Mouse (Mus musculus) stomach, embryonic 14.5 days (tissue): ENCODE measurements around the gene Rhod. TPM values are rescaled to one million over a fixed set of nuclear protein-coding genes. Genes with fewer than 3 reads are reported as not detected.
"Not testable (repeated sequence)": the region's sequence is repeated elsewhere in the genome, so short reads cannot be mapped to it uniquely, and the experiment has no call there.

Experiments
- ATAC-seq: fragments of 200-750 bp; cut with Nextera tagmentation; 2 replicates; pipeline ENCODE4 v1.8.0; 2017; ENCODE audit warnings: low read depth, moderate TSS enrichment; ENCODE audit not compliant: insufficient number of reproducible peaks, insufficient read depth, low FRiP score
- H3K27ac ChIP-seq: fragments of 300-500 bp; sonication (generic); 2 replicates; pipeline ENCODE4 v1.5.1; 2014; ENCODE audit warnings: mild to moderate bottlenecking, low read length, moderate library complexity, mixed read lengths
- H3K27me3 ChIP-seq: fragments of 300-500 bp; sonication (generic); 2 replicates; pipeline ENCODE4 v1.6.1; 2014; ENCODE audit warnings: low read length, control low read depth, mixed read lengths; ENCODE audit not compliant: control insufficient read depth, insufficient read depth
- H3K36me3 ChIP-seq: fragments of 300-500 bp; sonication (generic); 2 replicates; pipeline ENCODE4 v1.6.1; 2014; ENCODE audit warnings: mild to moderate bottlenecking, control low read depth, low read length, moderate library complexity, mixed read lengths; ENCODE audit not compliant: control insufficient read depth, insufficient read depth
- H3K4me1 ChIP-seq: fragments of 300-500 bp; sonication (generic); 2 replicates; pipeline ENCODE4 v1.6.1; 2014; ENCODE audit warnings: low read length, control low read depth, mixed read lengths; ENCODE audit not compliant: control insufficient read depth, insufficient read depth
- H3K4me2 ChIP-seq: fragments of 300-500 bp; sonication (generic); replicated peaks from 2 replicates; pipeline ENCODE4 v1.6.1; 2014; ENCODE audit warnings: low read depth, low read length, control low read depth
- H3K4me3 ChIP-seq: fragments of 300-500 bp; sonication (generic); 2 replicates; pipeline ENCODE4 v1.5.1; 2014; ENCODE audit warnings: low read depth, low read length, control low read depth
- H3K9ac ChIP-seq: fragments of 300-500 bp; sonication (generic); replicated peaks from 2 replicates; pipeline ENCODE4 v1.6.1; 2014; ENCODE audit warnings: low read depth, mild to moderate bottlenecking, control low read depth, low read length, moderate library complexity, mixed read lengths
- H3K9me3 ChIP-seq: fragments of 300-500 bp; sonication (generic); 2 replicates; pipeline ENCODE4 v1.6.1; 2016; ENCODE audit warnings: low read depth, low read length, control low read depth; ENCODE audit not compliant: control insufficient read depth
- WGBS: fragments of 180-500 bp; shearing (Covaris S2); extraction: QIAGEN DNeasy Blood & Tissue Kit; methylation state at CpG from one replicate; pipeline ENCODE4 v1.1.7; 2014; 5-methylcytosine and 5-hydroxymethylcytosine counted together
- polyA plus RNA-seq: library from polyadenylated mRNA; unstranded; fragments of >200 nt; fragmentation: Nextera tagmentation; extraction: Ambion mirVana; gene quantifications from 2 replicates; pipeline ENCODE4 v1.2.1, GENCODE M21; 2014

Gene Rhod
- polyA plus RNA-seq, 1 experiment from 2014 or later: 43.7 TPM

GRCm38 (mm10) chr19:4455071-4455800 lies 16.0 kb upstream of the Rhod start:
- Histone ChIP-seq H3K27ac (no peak overlapping the region), H3K4me2 (no peak overlapping the region), H3K36me3 (no peaks in the 10 kb centered on the region), H3K4me3 (no peak overlapping the region), H3K9me3 (no peaks in the 10 kb centered on the region), H3K9ac (no peak overlapping the region), H3K4me1 (no peaks in the 10 kb centered on the region), H3K27me3 (no peaks in the 10 kb centered on the region)
- 69% methylated on average over 15 of the region's 15 CpGs for WGBS
- no peak for ATAC-seq

- ATAC-seq, H3K9ac ChIP-seq, H3K4me2 ChIP-seq, H3K4me1 ChIP-seq, H3K36me3 ChIP-seq, H3K27me3 ChIP-seq, H3K4me3 ChIP-seq, H3K27ac ChIP-seq, H3K9me3 ChIP-seq: not testable (repeated sequence)
- WGBS: 4% methylated on average over 1 of the region's 1 CpGs
These were observed 14.8 kb upstream of the Rhod start for GRCm38 (mm10) chr19:4454040-4454439.

- 53% methylated on average over 4 of the region's 4 CpGs for WGBS
- Histone ChIP-seq H3K4me1 (no peaks in the 10 kb centered on the region), H3K27ac (no peak overlapping the region), H3K9ac (no peak overlapping the region), H3K27me3 (no peaks in the 10 kb centered on the region), H3K4me3 (no peak overlapping the region), H3K4me2 (no peak overlapping the region), H3K36me3 (no peaks in the 10 kb centered on the region), H3K9me3 (no peaks in the 10 kb centered on the region)
- no peak for ATAC-seq
These were observed 13.3 kb upstream of the Rhod start for GRCm38 (mm10) chr19:4452525-4452924.

- no peaks in the 10 kb centered on the region for H3K36me3 ChIP-seq
- no peaks in the 10 kb centered on the region for H3K27me3 ChIP-seq
- no peak overlapping the region for H3K4me3 ChIP-seq
- no peak overlapping the region for H3K27ac ChIP-seq
- H3K9ac ChIP-seq: no peak overlapping the region
- WGBS: 33% methylated on average over 5 of the region's 5 CpGs
- ATAC-seq: no peak
- no peaks in the 10 kb centered on the region for H3K9me3 ChIP-seq
- no peaks in the 10 kb centered on the region for H3K4me1 ChIP-seq
- H3K4me2 ChIP-seq: no peak overlapping the region
These were observed 12.7 kb upstream of the Rhod start for GRCm38 (mm10) chr19:4451965-4452364.

GRCm38 (mm10) chr19:4451098-4451497 lies 11.9 kb upstream of the Rhod start:
- no peak overlapping the region for H3K4me3 ChIP-seq
- WGBS: 54% methylated on average over 8 of the region's 8 CpGs
- no peak overlapping the region for H3K27ac ChIP-seq
- ATAC-seq: no peak
- H3K9me3 ChIP-seq: no peaks in the 10 kb centered on the region
- no peaks in the 10 kb centered on the region for H3K27me3 ChIP-seq
- no peaks in the 10 kb centered on the region for H3K4me1 ChIP-seq
- H3K4me2 ChIP-seq: no peak overlapping the region
- no peaks in the 10 kb centered on the region for H3K36me3 ChIP-seq
- no peak overlapping the region for H3K9ac ChIP-seq

- H3K4me1 ChIP-seq: no peaks in the 10 kb centered on the region
- H3K27me3 ChIP-seq: no peaks in the 10 kb centered on the region
- no peak overlapping the region for H3K4me2 ChIP-seq
- no peak overlapping the region for H3K9ac ChIP-seq
- WGBS: 53% methylated on average over 5 of the region's 5 CpGs
- no peak overlapping the region for H3K27ac ChIP-seq
- no peaks in the 10 kb centered on the region for H3K9me3 ChIP-seq
- no peaks in the 10 kb centered on the region for H3K36me3 ChIP-seq
- ATAC-seq: no peak
- H3K4me3 ChIP-seq: no peak overlapping the region
These were observed 11.4 kb upstream of the Rhod start for GRCm38 (mm10) chr19:4450666-4451065.

- H3K4me3 ChIP-seq: no peak overlapping the region
- H3K9ac ChIP-seq: no peak overlapping the region
- no peak overlapping the region for H3K27ac ChIP-seq
- no peak overlapping the region for H3K4me2 ChIP-seq
- 95% methylated on average over 9 of the region's 9 CpGs for WGBS
- H3K4me1 ChIP-seq: no peaks in the 10 kb centered on the region
- no peak for ATAC-seq
- no peaks in the 10 kb centered on the region for H3K27me3 ChIP-seq
- H3K36me3 ChIP-seq: no peaks in the 10 kb centered on the region
- no peaks in the 10 kb centered on the region for H3K9me3 ChIP-seq
These were observed 10.0 kb upstream of the Rhod start for GRCm38 (mm10) chr19:4449230-4449629.

GRCm38 (mm10) chr19:4447445-4447844 lies 8.2 kb upstream of the Rhod start:
- no peaks in the 10 kb centered on the region for H3K27me3 ChIP-seq
- no peak overlapping the region for H3K27ac ChIP-seq
- no peak overlapping the region for H3K4me3 ChIP-seq
- no peak overlapping the region for H3K9ac ChIP-seq
- no peak for ATAC-seq
- H3K4me2 ChIP-seq: no peak overlapping the region
- no peaks in the 10 kb centered on the region for H3K9me3 ChIP-seq
- H3K36me3 ChIP-seq: no peaks in the 10 kb centered on the region
- WGBS: 88% methylated on average over 9 of the region's 9 CpGs
- no peaks in the 10 kb centered on the region for H3K4me1 ChIP-seq
